Mouse (Mus musculus) ES-E14 (cell line): Measurements from ENCODE around the gene Asb17. TPM values are rescaled to one million over a fixed set of nuclear protein-coding genes. Genes with fewer than 3 reads are reported as not detected.

ENCODE experiments used
- DNase-seq: peaks from one replicate; pipeline ENCODE4 v3.0.0-alpha.2; 2013; ENCODE audit warnings: low read depth, low spot score
- H3K27ac ChIP-seq: 2 replicates; pipeline ENCODE4 v1.5.1; 2012; ENCODE audit warnings: low read depth, mild to moderate bottlenecking, low read length, moderate library complexity, mixed read lengths; ENCODE audit not compliant: poor library complexity, insufficient read depth, severe bottlenecking
- H3K36me3 ChIP-seq: 2 replicates; pipeline ENCODE4 v1.6.1; 2012; ENCODE audit warnings: mild to moderate bottlenecking, low read length, moderate library complexity, mixed read lengths; ENCODE audit not compliant: control insufficient read depth, poor library complexity, insufficient read depth, severe bottlenecking
- H3K4me1 ChIP-seq, 2 experiments: fragments of 150-350 bp in 1 of 2; sonication (generic) in 1 of 2; 2 replicates each; pipeline ENCODE4 v1.6.1; 2012; ENCODE audit warnings: low read length in 2 of 2, mild to moderate bottlenecking in 1 of 2, mixed read lengths in 1 of 2; ENCODE audit not compliant: control insufficient read depth in 2 of 2, insufficient read depth in 2 of 2, poor library complexity in 1 of 2
- H3K4me3 ChIP-seq, 2 experiments: fragments of 150-350 bp in 1 of 2; sonication (generic) in 1 of 2; 2 replicates each; pipeline ENCODE4 v1.5.1; 2012; ENCODE audit warnings: low read length in 2 of 2, low read depth in 1 of 2, mild to moderate bottlenecking in 1 of 2, mixed read lengths in 1 of 2; ENCODE audit not compliant: insufficient read depth in 1 of 2, poor library complexity in 1 of 2, severe bottlenecking in 1 of 2
- H3K9ac ChIP-seq: 2 replicates; pipeline ENCODE4 v1.6.1; 2012; ENCODE audit warnings: low read depth, mild to moderate bottlenecking, low read length, mixed read lengths; ENCODE audit not compliant: poor library complexity, insufficient read depth, severe bottlenecking
- H3K9me3 ChIP-seq: fragments of 150-350 bp; sonication (generic); 2 replicates; pipeline ENCODE4 v1.6.1; 2012; ENCODE audit warnings: low read depth, mild to moderate bottlenecking, low read length; ENCODE audit not compliant: control insufficient read depth, insufficient read depth
- CHD2 ChIP-seq: IDR thresholded peaks from 2 replicates; pipeline ENCODE4 v1.6.1; 2014; ENCODE audit warnings: mild to moderate bottlenecking, low read depth, low read length, inconsistent platforms
- HCFC1 ChIP-seq: IDR thresholded peaks from 2 replicates; pipeline ENCODE4 v1.6.1; 2012; ENCODE audit warnings: low read length, inconsistent platforms, borderline replicate concordance; ENCODE audit not compliant: insufficient read depth
- MAFK ChIP-seq: IDR thresholded peaks from 2 replicates; pipeline ENCODE4 v1.6.1; 2014; ENCODE audit warnings: mild to moderate bottlenecking, low read depth, low read length, inconsistent platforms; ENCODE audit not compliant: insufficient read depth
- ZC3H11A ChIP-seq: IDR thresholded peaks from 2 replicates; pipeline ENCODE4 v1.6.1; 2012; ENCODE audit warnings: low read depth, mild to moderate bottlenecking, inconsistent platforms, low read length, borderline replicate concordance
- ZNF384 ChIP-seq: IDR thresholded peaks from 2 replicates; pipeline ENCODE4 v1.6.1; 2012; ENCODE audit warnings: low read depth, low read length, inconsistent platforms
- in situ Hi-C, 2 experiments: fragments of 600-800 bp; cut with MboI; formaldehyde crosslinking; loops; one replicate each; pipeline ENCODE4 v1.15.1; 2025; ENCODE audit warnings: low sequenced_read_pairs in 2 of 2, inconsistent platforms in 1 of 2; ENCODE audit not compliant: unreplicated experiment in 2 of 2
- total RNA-seq: library from RNA; depleted of rRNA; stranded (reverse); fragments of 300-350 nt; gene quantifications from 2 replicates; pipeline ENCODE4 v1.2.3, GENCODE M21; 2012

Gene Asb17
- total RNA-seq, 1 experiment: not detected

DNA sequence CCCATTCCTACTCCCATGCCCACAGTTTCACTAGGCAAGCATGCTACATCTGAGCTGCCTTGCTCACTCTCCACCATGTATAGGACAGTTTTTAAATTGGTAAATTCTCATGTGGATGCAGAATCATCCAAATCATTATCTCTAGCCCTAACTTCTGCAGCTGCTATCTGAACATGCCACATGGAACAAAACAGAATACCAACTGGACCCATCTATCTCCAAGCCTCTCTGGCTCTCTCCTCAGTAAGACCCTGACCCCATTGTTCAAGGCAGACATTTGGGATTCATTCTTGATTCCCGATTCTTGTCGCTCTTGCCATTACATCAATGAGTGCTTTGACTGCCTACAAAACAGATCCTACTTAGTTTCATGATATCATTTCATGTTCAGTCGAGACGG lies 2.1 kb downstream of the Asb17 start:
- no peaks in the 10 kb centered on the region for H3K4me1 ChIP-seq
- no peak overlapping the region for H3K4me3 ChIP-seq
- no peaks in the 10 kb centered on the region for H3K9me3 ChIP-seq
- no peak for TF ChIP-seq ZC3H11A
- H3K36me3 ChIP-seq: no peaks in the 10 kb centered on the region
- no peak overlapping the region for H3K27ac ChIP-seq
- in situ Hi-C loops: no loop called here
- H3K9ac ChIP-seq: no peak overlapping the region
- DNase-seq: no peak

- no peak overlapping the region for H3K9ac ChIP-seq
- no peak overlapping the region for H3K4me3 ChIP-seq
- H3K9me3 ChIP-seq: no peaks in the 10 kb centered on the region
- TF ChIP-seq ZC3H11A (no peak), MAFK (no peak), HCFC1 (no peak)
- H3K4me1 ChIP-seq: no peaks in the 10 kb centered on the region
- H3K36me3 ChIP-seq: no peaks in the 10 kb centered on the region
- no peak overlapping the region for H3K27ac ChIP-seq
- DNase-seq: no peak
- in situ Hi-C loops: no loop called here
Observed at GRCm38 (mm10) chr3:153847207-153847733, 3.3 kb downstream of the Asb17 start.

DNA sequence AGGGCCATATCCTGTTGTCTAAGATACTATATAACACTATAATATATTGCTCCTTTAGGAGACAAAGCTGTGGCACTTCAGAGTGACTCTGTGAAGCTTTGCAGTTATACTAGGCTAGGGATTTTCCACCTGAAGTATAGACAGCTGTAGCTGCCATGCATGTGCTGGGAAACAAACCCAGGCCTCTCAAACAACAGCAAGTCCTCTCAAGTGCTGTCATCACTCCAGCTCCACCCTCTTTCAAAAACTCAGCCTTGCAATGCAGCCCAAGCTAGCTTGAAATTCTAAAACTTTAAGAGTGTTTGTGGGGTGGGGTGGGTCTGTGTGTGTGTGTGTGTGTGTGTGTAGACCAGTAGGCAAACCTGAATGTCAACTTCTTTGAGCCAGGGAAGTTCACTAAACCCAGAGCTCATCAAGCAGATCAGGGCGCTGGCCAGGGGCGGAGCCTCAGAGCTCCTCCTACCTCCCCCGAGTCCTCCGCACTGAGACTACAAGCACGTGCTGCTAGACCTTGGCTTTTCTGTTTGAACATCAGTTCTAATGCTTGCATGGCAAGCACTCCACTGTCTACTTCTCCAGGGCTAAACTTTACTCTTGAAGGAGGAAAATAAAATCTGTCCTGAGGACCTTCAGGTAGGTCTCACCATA lies 5.5 kb downstream of the Asb17 start:
- Histone ChIP-seq H3K4me3 (no peak overlapping the region), H3K9ac (no peak overlapping the region), H3K4me1 (no peaks in the 10 kb centered on the region), H3K27ac (no peak overlapping the region), H3K36me3 (no peaks in the 10 kb centered on the region), H3K9me3 (no peaks in the 10 kb centered on the region)
- TF ChIP-seq MAFK: no peak
- no peak for TF ChIP-seq HCFC1
- no peak for TF ChIP-seq CHD2
- TF ChIP-seq ZNF384: no peak
- no peak for TF ChIP-seq ZC3H11A
- in situ Hi-C loops: no loop called here
- no peak for DNase-seq

DNA sequence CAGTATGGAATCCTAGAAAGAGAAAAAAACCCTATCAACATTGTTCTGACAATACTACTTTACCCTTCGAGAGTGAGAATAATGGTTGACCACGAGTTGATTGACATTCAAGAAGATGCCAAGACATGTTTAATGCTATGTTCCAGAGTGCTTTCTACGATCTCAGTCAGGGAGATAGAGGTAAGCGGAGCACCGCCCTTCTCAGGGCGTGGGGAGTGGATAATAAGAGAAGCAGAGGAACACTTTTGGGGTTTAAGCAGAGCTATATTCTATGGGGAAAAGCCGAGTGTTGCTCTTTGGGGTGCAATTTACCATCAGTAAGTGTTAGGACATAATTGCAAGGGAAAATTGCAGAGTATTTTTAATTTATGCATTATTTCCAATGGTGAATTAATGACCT lies 6.8 kb downstream of the Asb17 start:
- no peak overlapping the region for H3K4me3 ChIP-seq
- H3K4me1 ChIP-seq: no peaks in the 10 kb centered on the region
- H3K27ac ChIP-seq: no peak overlapping the region
- no peak for DNase-seq
- H3K9ac ChIP-seq: no peak overlapping the region
- no peak for TF ChIP-seq MAFK
- TF ChIP-seq ZC3H11A: no peak
- TF ChIP-seq CHD2: no peak
- no peak for TF ChIP-seq ZNF384
- no peak for TF ChIP-seq HCFC1
- no peaks in the 10 kb centered on the region for H3K36me3 ChIP-seq
- in situ Hi-C loops: no loop called here
- H3K9me3 ChIP-seq: no peaks in the 10 kb centered on the region

- no peak overlapping the region for H3K4me3 ChIP-seq
- DNase-seq: no peak
- in situ Hi-C loops: no loop called here
- no peaks in the 10 kb centered on the region for H3K36me3 ChIP-seq
- no peaks in the 10 kb centered on the region for H3K9me3 ChIP-seq
- no peaks in the 10 kb centered on the region for H3K4me1 ChIP-seq
- no peak overlapping the region for H3K27ac ChIP-seq
- TF ChIP-seq ZNF384 (no peak), MAFK (no peak), ZC3H11A (no peak), CHD2 (no peak), HCFC1 (no peak)
- H3K9ac ChIP-seq: no peak overlapping the region
Observed at GRCm38 (mm10) chr3:153852266-153852665, 8.3 kb downstream of the Asb17 start.
